Mouse (Mus musculus) forebrain, postnatal 0 days (tissue): ENCODE results near the gene Srsf3. TPM values are rescaled to one million over a fixed set of nuclear protein-coding genes. Genes with fewer than 3 reads are reported as not detected.
"Not testable (repeated sequence)": the region's sequence is repeated elsewhere in the genome, so short reads cannot be mapped to it uniquely, and the experiment has no call there.

Experiments used
- ATAC-seq: fragments of 200-750 bp; cut with Nextera tagmentation; 2 replicates; pipeline ENCODE4 v1.8.0; 2017; ENCODE audit warnings: mild to moderate bottlenecking, moderate library complexity
- DNase-seq: peaks from one replicate; pipeline ENCODE4 v3.0.0-alpha.2; 2015
- H3K27ac ChIP-seq: fragments of 300-500 bp; sonication (generic); 2 replicates; pipeline ENCODE4 v1.5.1; 2014; ENCODE audit warnings: low read depth, mild to moderate bottlenecking, antibody characterized with exemption, low read length, moderate library complexity, mixed read lengths
- H3K27me3 ChIP-seq: fragments of 300-500 bp; sonication (generic); 2 replicates; pipeline ENCODE4 v1.6.1; 2014; ENCODE audit warnings: mild to moderate bottlenecking, low read length, mixed read lengths; ENCODE audit not compliant: insufficient read depth
- H3K36me3 ChIP-seq: fragments of 300-500 bp; sonication (generic); 2 replicates; pipeline ENCODE4 v1.6.1; 2014; ENCODE audit warnings: mild to moderate bottlenecking, moderate library complexity; ENCODE audit not compliant: insufficient read depth
- H3K4me1 ChIP-seq: fragments of 300-500 bp; sonication (generic); 2 replicates; pipeline ENCODE4 v1.6.1; 2014; ENCODE audit warnings: antibody characterized with exemption; ENCODE audit not compliant: insufficient read depth
- H3K4me2 ChIP-seq: fragments of 300-500 bp; sonication (generic); 2 replicates; pipeline ENCODE4 v1.6.1; 2014; ENCODE audit warnings: low read depth, mild to moderate bottlenecking, moderate library complexity
- H3K4me3 ChIP-seq: fragments of 300-500 bp; sonication (generic); 2 replicates; pipeline ENCODE4 v1.5.1; 2014; ENCODE audit warnings: low read depth, low read length, mixed read lengths
- H3K9ac ChIP-seq: fragments of 300-500 bp; sonication (generic); 2 replicates; pipeline ENCODE4 v1.6.1; 2014; ENCODE audit warnings: mild to moderate bottlenecking
- H3K9me3 ChIP-seq: fragments of 300-500 bp; sonication (generic); 2 replicates; pipeline ENCODE4 v1.6.1; 2016; ENCODE audit warnings: low read length
- CTCF ChIP-seq: sonication (generic); IDR thresholded peaks from 2 replicates; pipeline ENCODE4 v1.5.1; 2016; ENCODE audit warnings: antibody characterized with exemption, control low read depth, low read depth
- WGBS: fragments of 180-500 bp; shearing (Covaris S2); extraction: QIAGEN DNeasy Blood & Tissue Kit; methylation state at CpG from one replicate; pipeline ENCODE4 v1.1.7; 2014; 5-methylcytosine and 5-hydroxymethylcytosine counted together
- polyA plus RNA-seq: library from polyadenylated mRNA; unstranded; fragments of >200 nt; fragmentation: Nextera tagmentation; extraction: Ambion mirVana; gene quantifications from 2 replicates; pipeline ENCODE4 v1.2.1, GENCODE M21; 2015
- total RNA-seq: library from RNA; depleted of rRNA; stranded (reverse); fragments of >200 nt; gene quantifications from 2 replicates; pipeline ENCODE4 v1.2.3, GENCODE M21; 2014

Gene Srsf3
- total and polyA plus RNA-seq, 2 experiments from 2014 or later: 287 to 367 TPM

GRCm38 (mm10) chr17:29065245-29065940 is 33.0 kb downstream of the Srsf3 start:
- no peak overlapping the region for H3K4me2 ChIP-seq
- 77% methylated on average over 21 of the region's 21 CpGs for WGBS
- ATAC-seq: no peak
- no peaks in the 10 kb centered on the region for H3K9me3 ChIP-seq
- H3K4me1 ChIP-seq: no peaks in the 10 kb centered on the region
- H3K36me3 ChIP-seq: no peaks in the 10 kb centered on the region
- H3K27me3 ChIP-seq: no peaks in the 10 kb centered on the region
- no peak overlapping the region for H3K9ac ChIP-seq
- TF ChIP-seq CTCF: no peak
- no peak overlapping the region for H3K4me3 ChIP-seq
- no peak for DNase-seq
- no peak overlapping the region for H3K27ac ChIP-seq

GRCm38 (mm10) chr17:29065971-29066370 is 33.5 kb downstream of the Srsf3 start:
- WGBS: 94% methylated on average over 3 of the region's 3 CpGs
- TF ChIP-seq CTCF: no peak
- no peak for ATAC-seq

DNA sequence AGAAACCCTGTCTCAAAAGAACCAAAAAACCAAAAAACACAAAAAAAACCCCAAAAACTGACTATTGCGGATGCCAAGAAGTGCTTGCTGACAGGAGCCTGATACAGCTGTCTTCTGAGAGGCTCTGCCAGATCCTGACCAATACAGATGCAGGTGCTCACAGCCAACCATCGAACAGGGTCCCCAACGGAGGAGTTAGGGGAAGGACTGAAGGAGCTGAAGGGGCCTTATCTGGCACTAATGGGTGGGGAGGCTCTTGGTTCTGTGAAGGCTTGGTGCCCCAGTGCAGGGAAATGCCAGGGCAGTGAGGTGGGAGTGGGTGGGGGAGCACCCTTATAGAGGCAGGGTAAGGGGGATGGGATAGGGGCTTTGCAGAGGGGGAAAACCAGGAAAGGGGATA is 35.0 kb downstream of the Srsf3 start:
- not testable (repeated sequence) for H3K36me3 ChIP-seq, H3K4me1 ChIP-seq, H3K27ac ChIP-seq, H3K4me2 ChIP-seq, ATAC-seq, H3K4me3 ChIP-seq, H3K27me3 ChIP-seq, H3K9ac ChIP-seq, H3K9me3 ChIP-seq, DNase-seq
- WGBS: 83% methylated on average over 3 of the region's 3 CpGs

More at GRCm38 (mm10) chr17:29065971-29066370, 33.5 kb downstream of the Srsf3 start:
- H3K27ac ChIP-seq: no peak overlapping the region
- no peak overlapping the region for H3K9ac ChIP-seq
- no peaks in the 10 kb centered on the region for H3K27me3 ChIP-seq
- H3K4me3 ChIP-seq: no peak overlapping the region
- no peaks in the 10 kb centered on the region for H3K4me1 ChIP-seq
- H3K36me3 ChIP-seq: no peaks in the 10 kb centered on the region
- H3K4me2 ChIP-seq: no peak overlapping the region
- no peak for DNase-seq
- no peaks in the 10 kb centered on the region for H3K9me3 ChIP-seq

DNA sequence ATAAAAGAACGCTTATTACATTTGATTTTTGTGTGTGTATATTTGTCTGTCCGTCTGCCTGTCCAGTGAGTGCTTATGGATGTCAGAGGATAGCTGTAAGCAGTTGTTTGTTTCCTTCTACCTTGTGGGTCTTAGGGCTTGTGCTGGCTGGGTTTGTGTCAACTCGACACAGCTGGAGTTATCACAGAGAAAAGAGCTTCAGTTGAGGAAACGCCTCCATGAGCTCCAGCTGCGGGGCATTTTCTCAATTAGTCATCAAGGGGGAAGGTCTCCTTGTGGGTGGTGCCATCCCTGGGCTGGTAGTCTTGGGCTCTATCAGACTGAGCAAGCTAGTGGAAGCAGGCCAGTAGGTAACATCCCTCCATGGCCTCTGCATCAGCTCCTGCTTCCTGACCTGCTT is 35.4 kb downstream of the Srsf3 start:
- ATAC-seq: no peak

GRCm38 (mm10) chr17:29069063-29069462 is 36.6 kb downstream of the Srsf3 start:
- TF ChIP-seq CTCF: no peak
- H3K9ac ChIP-seq: no peak overlapping the region
- H3K27ac ChIP-seq: no peak overlapping the region
- 89% methylated on average over 10 of the region's 10 CpGs for WGBS
- H3K36me3 ChIP-seq: no peaks in the 10 kb centered on the region
- no peak for DNase-seq
- H3K9me3 ChIP-seq: no peaks in the 10 kb centered on the region
- no peak for ATAC-seq
- H3K4me2 ChIP-seq: no peak overlapping the region
- no peak overlapping the region for H3K4me3 ChIP-seq
- H3K4me1 ChIP-seq: no peaks in the 10 kb centered on the region
- no peaks in the 10 kb centered on the region for H3K27me3 ChIP-seq

More for the DNA sequence above, 35.4 kb downstream of the Srsf3 start:
- no peak overlapping the region for H3K4me2 ChIP-seq
- no peak for TF ChIP-seq CTCF
- H3K27ac ChIP-seq: no peak overlapping the region
- no peaks in the 10 kb centered on the region for H3K27me3 ChIP-seq
- H3K36me3 ChIP-seq: no peaks in the 10 kb centered on the region
- H3K4me3 ChIP-seq: no peak overlapping the region
- no peak for DNase-seq
- no peaks in the 10 kb centered on the region for H3K9me3 ChIP-seq
- WGBS: 49% methylated on average over 5 of the region's 5 CpGs
- no peaks in the 10 kb centered on the region for H3K4me1 ChIP-seq
- H3K9ac ChIP-seq: no peak overlapping the region

GRCm38 (mm10) chr17:29071820-29072219 is 39.4 kb downstream of the Srsf3 start:
- Histone ChIP-seq H3K4me2 (no peak overlapping the region), H3K4me1 (no peaks in the 10 kb centered on the region), H3K27me3 (no peaks in the 10 kb centered on the region), H3K9ac (no peak overlapping the region), H3K4me3 (no peak overlapping the region), H3K36me3 (no peaks in the 10 kb centered on the region), H3K27ac (no peak overlapping the region), H3K9me3 (no peaks in the 10 kb centered on the region)
- WGBS: 77% methylated on average over 5 of the region's 5 CpGs
- ATAC-seq: no peak
- TF ChIP-seq CTCF: no peak
- DNase-seq: no peak

- DNase-seq (no peak), ATAC-seq (no peak)
- Histone ChIP-seq H3K9me3 (no peaks in the 10 kb centered on the region), H3K4me1 (no peaks in the 10 kb centered on the region; the same call in 1 of the 2 replicates), H3K27me3 (no peaks in the 10 kb centered on the region), H3K36me3 (no peaks in the 10 kb centered on the region), H3K9ac (no peak overlapping the region), H3K4me2 (no peak overlapping the region), H3K4me3 (no peak overlapping the region), H3K27ac (no peak overlapping the region)
- 26% methylated on average over 11 of the region's 11 CpGs for WGBS
- no peak for TF ChIP-seq CTCF
These were observed 40.4 kb downstream of the Srsf3 start for GRCm38 (mm10) chr17:29072701-29073307.
